Mouse (Mus musculus) liver, embryonic 13.5 days (tissue): Measurements from ENCODE around the gene Gba. TPM values are rescaled to one million over a fixed set of nuclear protein-coding genes. Genes with fewer than 3 reads are reported as not detected.
A peak's percentile ranks its signal among the peaks of the same experiment; 100 is the strongest.

ENCODE experiments used
- ATAC-seq: fragments of 200-750 bp; cut with Nextera tagmentation; 2 replicates; pipeline ENCODE4 v1.8.0; 2017; ENCODE audit warnings: low read depth, mild to moderate bottlenecking, moderate number of reproducible peaks, moderate library complexity
- DNase-seq: peaks from one replicate; pipeline ENCODE4 v3.0.0; 2022
- H3K27ac ChIP-seq: fragments of 300-500 bp; sonication (generic); 2 replicates; pipeline ENCODE4 v1.5.1; 2015; ENCODE audit warnings: moderate library complexity, mild to moderate bottlenecking, inconsistent platforms
- H3K27me3 ChIP-seq: fragments of 300-500 bp; sonication (generic); 2 replicates; pipeline ENCODE4 v1.6.1; 2015; ENCODE audit warnings: mild to moderate bottlenecking, inconsistent platforms
- H3K36me3 ChIP-seq: fragments of 300-500 bp; sonication (generic); 2 replicates; pipeline ENCODE4 v1.6.1; 2015; ENCODE audit warnings: mild to moderate bottlenecking, inconsistent platforms
- H3K4me1 ChIP-seq: fragments of 300-500 bp; sonication (generic); replicated peaks from 2 replicates; pipeline ENCODE4 v1.6.1; 2015; ENCODE audit warnings: inconsistent platforms
- H3K4me2 ChIP-seq: fragments of 300-500 bp; sonication (generic); 2 replicates; pipeline ENCODE4 v1.6.1; 2015; ENCODE audit warnings: inconsistent platforms, mild to moderate bottlenecking, moderate library complexity
- H3K4me3 ChIP-seq: fragments of 300-500 bp; sonication (generic); replicated peaks from 2 replicates; pipeline ENCODE4 v1.5.1; 2015; ENCODE audit warnings: mild to moderate bottlenecking, inconsistent platforms
- H3K9ac ChIP-seq: fragments of 300-500 bp; sonication (generic); 2 replicates; pipeline ENCODE4 v1.6.1; 2015; ENCODE audit warnings: mild to moderate bottlenecking, inconsistent platforms
- H3K9me3 ChIP-seq: fragments of 300-500 bp; sonication (generic); replicated peaks from 2 replicates; pipeline ENCODE4 v1.6.1; 2016; ENCODE audit warnings: inconsistent platforms
- WGBS: fragments of 180-500 bp; shearing (Covaris S2); methylation state at CpG from one replicate; pipeline ENCODE4 v1.1.7; 2015; ENCODE audit not compliant: insufficient replicate concordance; 5-methylcytosine and 5-hydroxymethylcytosine counted together
- polyA plus RNA-seq: library from polyadenylated mRNA; unstranded; fragments of >200 nt; fragmentation: Nextera tagmentation; extraction: Ambion mirVana; gene quantifications from 2 replicates; pipeline ENCODE4 v1.2.1, GENCODE M21; 2015

The Gba gene
- polyA plus RNA-seq, 1 experiment from 2014 or later: 21.7 TPM

DNA sequence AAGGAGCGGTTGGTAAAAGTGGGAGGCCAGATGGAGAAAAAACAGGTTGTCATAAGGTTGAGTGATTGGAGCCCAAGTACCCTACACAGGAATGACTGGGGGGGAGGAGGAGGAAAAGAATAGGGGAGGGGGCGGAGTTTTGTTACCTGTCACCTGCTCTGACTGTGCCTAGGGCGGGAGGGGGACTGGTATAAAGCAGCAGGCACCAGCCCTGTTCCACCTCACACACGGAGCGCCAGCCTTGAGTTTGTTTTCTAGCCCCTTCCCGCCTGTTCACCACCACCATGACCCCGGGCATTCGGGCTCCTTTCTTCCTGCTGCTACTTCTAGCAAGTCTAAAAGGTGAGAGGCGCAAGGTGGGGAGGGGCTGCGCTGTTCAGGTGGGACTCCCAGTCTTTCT, 26.1 kb downstream of the Gba start, which contains the start of gene Muc1:
Gene Muc1, plus strand, starts transcription at position 222 of the 400 bp plus-strand sequence.
- Histone ChIP-seq H3K9me3 (no peaks in the 10 kb centered on the region), H3K36me3 (no peaks in the 10 kb centered on the region), H3K4me1 (peaks cover 32% of the 10 kb centered on the region), H3K27ac (no peak within 1 kb of the TSS), H3K4me3 (peak within 1 kb of the TSS; percentile 51), H3K27me3 (peaks cover 81% of the 10 kb centered on the region), H3K4me2 (peak within 1 kb of the TSS; percentile 61), H3K9ac (0 out of 2 replicates have a peak within 1 kb of the TSS, but pooled peaks have one; percentile 26)
- WGBS: 36% methylated on average over 10 of the region's 10 CpGs
- ATAC-seq: no peak
- DNase-seq: no peak

DNA sequence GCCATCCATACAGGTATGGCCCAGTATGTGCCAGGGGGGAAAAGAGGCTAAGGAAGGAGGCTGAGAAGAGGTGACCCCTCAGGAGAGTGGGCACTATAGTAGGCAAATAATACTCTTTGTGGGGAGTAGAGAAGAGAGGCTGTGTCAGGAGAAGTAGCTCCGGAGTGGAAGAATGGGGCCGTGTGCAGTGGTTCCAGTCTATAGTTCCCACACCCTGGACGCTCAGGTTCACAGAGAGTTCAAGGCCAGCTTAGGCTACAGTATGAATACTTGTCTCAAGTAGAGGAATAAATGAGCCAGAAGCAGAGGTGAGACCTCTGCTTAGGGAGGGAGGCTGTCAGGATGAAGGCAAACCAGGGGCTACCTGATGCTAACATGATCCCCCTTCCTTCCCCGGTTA, 26.5 kb downstream of the Gba start:
- H3K27me3 ChIP-seq: peaks cover 77% of the 10 kb centered on the region
- H3K9me3 ChIP-seq: no peaks in the 10 kb centered on the region
- H3K36me3 ChIP-seq: no peaks in the 10 kb centered on the region
- no peak overlapping the region for H3K4me2 ChIP-seq
- no peak overlapping the region for H3K4me3 ChIP-seq
- H3K9ac ChIP-seq: no peak overlapping the region
- WGBS: 74% methylated on average over 4 of the region's 4 CpGs
- H3K27ac ChIP-seq: no peak overlapping the region
- DNase-seq: no peak
- H3K4me1 ChIP-seq: peaks cover 33% of the 10 kb centered on the region
- ATAC-seq: no peak

DNA sequence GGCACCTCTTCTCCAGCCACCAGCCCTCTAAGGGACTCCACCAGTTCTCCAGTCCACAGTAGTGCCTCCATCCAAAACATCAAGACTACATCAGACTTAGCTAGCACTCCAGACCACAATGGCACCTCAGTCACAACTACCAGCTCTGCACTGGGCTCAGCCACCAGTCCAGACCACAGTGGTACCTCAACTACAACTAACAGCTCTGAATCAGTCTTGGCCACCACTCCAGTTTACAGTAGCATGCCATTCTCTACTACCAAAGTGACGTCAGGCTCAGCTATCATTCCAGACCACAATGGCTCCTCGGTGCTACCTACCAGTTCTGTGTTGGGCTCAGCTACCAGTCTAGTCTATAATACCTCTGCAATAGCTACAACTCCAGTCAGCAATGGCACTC, 27.8 kb downstream of the Gba start:
- 48% methylated on average over 2 of the region's 2 CpGs for WGBS
- no peak for DNase-seq
- H3K27ac ChIP-seq: no peak overlapping the region
- H3K4me3 ChIP-seq: no peak overlapping the region
- H3K4me1 ChIP-seq: peaks cover 33% of the 10 kb centered on the region
- H3K9me3 ChIP-seq: no peaks in the 10 kb centered on the region
- H3K9ac ChIP-seq: no peak overlapping the region
- no peaks in the 10 kb centered on the region for H3K36me3 ChIP-seq
- peaks cover 68% of the 10 kb centered on the region for H3K27me3 ChIP-seq
- ATAC-seq: no peak
- H3K4me2 ChIP-seq: no peak overlapping the region

DNA sequence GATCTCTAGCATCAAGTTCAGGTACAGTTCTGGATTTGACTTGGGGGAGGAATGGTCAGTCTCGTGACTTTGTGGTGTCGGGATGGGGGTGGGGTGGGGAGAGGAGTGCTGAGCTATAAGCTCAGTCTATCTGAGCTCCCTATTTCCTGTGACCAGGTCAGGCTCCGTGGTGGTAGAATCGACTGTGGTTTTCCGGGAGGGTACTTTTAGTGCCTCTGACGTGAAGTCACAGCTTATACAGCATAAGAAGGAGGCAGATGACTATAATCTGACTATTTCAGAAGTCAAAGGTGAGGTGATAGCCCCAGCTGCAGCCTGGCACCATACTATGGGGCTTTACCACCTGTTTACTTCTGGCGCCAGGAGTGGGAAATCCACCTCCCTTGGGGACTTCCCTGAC, 28.6 kb downstream of the Gba start:
- no peaks in the 10 kb centered on the region for H3K36me3 ChIP-seq
- no peak overlapping the region for H3K27ac ChIP-seq
- peaks cover 68% of the 10 kb centered on the region for H3K27me3 ChIP-seq
- DNase-seq (no peak), ATAC-seq (no peak)
- no peak overlapping the region for H3K4me3 ChIP-seq
- no peaks in the 10 kb centered on the region for H3K9me3 ChIP-seq
- H3K4me2 ChIP-seq: no peak overlapping the region
- peaks cover 33% of the 10 kb centered on the region for H3K4me1 ChIP-seq
- no peak overlapping the region for H3K9ac ChIP-seq
- 22% methylated on average over 7 of the region's 7 CpGs for WGBS

DNA sequence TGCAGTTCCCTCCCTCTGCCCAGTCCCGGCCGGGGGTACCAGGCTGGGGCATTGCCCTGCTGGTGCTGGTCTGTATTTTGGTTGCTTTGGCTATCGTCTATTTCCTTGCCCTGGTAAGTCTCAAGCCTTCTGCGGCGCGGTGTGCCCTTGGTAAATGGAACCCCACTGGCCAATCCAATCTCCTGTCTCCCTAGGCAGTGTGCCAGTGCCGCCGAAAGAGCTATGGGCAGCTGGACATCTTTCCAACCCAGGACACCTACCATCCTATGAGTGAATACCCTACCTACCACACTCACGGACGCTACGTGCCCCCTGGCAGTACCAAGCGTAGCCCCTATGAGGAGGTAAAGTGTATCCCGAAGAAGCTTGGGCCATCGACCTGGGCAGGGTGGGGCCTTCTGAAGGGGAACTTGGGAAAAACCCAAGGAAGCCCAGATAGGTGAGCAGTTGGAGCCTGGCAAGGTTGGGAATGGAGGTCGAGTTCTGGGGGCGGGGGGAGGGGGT, 29.1 kb downstream of the Gba start:
- no peak overlapping the region for H3K4me2 ChIP-seq
- no peak overlapping the region for H3K27ac ChIP-seq
- DNase-seq (no peak), ATAC-seq (no peak)
- no peak overlapping the region for H3K9ac ChIP-seq
- no peak overlapping the region for H3K4me3 ChIP-seq
- H3K4me1 ChIP-seq: peaks cover 28% of the 10 kb centered on the region
- H3K9me3 ChIP-seq: no peaks in the 10 kb centered on the region
- no peaks in the 10 kb centered on the region for H3K36me3 ChIP-seq
- 64% methylated on average over 16 of the region's 16 CpGs for WGBS
- peaks cover 66% of the 10 kb centered on the region for H3K27me3 ChIP-seq

DNA sequence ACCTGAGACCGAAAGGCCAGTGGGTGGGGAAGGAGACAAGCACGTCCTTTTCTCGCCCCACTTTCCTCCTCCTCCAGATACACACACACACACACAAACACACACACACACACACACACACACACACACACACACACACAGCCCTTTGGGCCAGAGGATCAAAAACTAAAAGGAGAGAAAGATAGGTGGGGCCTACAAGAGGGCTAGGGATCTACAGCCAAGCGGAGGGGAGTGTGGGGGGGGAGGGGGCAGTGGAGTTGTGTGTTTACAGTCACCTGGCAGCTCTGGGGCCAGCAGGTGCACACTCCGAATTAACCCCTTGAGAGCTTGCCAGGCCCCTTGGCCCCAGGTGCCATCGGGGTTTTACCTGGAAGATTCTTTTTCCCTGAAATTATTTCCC, 29.9 kb downstream of the Gba start:
- H3K4me1 ChIP-seq: peaks cover 20% of the 10 kb centered on the region
- H3K27ac ChIP-seq: no peak overlapping the region
- H3K4me3 ChIP-seq: no peak overlapping the region
- no peaks in the 10 kb centered on the region for H3K9me3 ChIP-seq
- DNase-seq (no peak), ATAC-seq (no peak)
- H3K27me3 ChIP-seq: peaks cover 61% of the 10 kb centered on the region
- WGBS: 61% methylated on average over 3 of the region's 6 CpGs
- H3K4me2 ChIP-seq: no peak overlapping the region
- H3K36me3 ChIP-seq: no peaks in the 10 kb centered on the region
- no peak overlapping the region for H3K9ac ChIP-seq

DNA sequence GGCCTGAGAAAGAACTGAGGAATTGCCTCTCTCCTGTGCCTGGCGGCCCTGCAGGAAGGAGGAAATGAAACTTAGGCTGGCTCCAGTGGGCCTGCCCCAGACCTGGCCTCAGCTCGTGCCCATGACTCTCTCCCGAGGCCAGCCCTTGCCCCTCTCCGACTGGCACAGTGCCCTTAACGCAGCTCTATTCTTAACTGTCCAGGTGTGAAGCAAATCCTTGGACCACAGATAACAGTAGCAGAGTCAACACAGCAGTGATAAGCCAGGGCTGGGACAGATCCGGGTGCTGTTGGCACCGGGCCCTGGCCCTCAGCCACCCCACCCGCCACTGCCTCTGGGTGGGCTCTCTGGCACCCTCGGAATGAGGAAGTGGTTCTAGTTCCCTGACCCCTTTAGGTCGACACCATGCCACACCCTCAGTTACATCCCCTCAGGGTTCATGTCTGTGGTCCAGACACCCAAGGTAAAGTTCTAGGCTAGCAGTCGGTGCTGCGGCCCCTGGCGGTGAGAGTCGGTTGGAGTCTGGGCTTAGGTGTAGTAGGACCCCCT, 30.9 kb downstream of the Gba start:
- ATAC-seq: no peak

DNA sequence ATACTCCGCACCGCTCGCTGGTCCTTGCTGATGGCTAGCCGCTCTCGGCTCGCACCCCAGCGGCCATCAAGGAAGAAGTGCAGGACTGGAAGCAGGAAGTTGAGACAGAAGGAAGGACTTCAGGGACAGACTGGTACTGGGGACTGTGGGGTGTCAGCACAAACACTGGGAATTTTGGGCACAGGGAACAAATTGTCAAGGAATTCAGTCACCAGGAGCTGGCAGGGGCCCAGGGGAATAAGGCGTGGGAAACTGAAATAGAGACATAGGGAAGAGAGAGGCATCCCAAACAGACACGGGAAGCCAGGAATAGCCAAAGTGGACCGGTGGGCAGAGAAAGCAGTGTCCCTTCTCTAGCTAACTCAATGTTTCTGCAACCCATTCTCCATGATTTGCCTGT, 33.8 kb downstream of the Gba start:
- Histone ChIP-seq H3K4me3 (no peak overlapping the region), H3K27me3 (peaks cover 43% of the 10 kb centered on the region), H3K27ac (no peak overlapping the region), H3K36me3 (no peaks in the 10 kb centered on the region), H3K9ac (no peak overlapping the region), H3K9me3 (no peaks in the 10 kb centered on the region), H3K4me1 (peaks cover 6% of the 10 kb centered on the region; the same call in 1 of the 2 replicates), H3K4me2 (no peak overlapping the region)
- DNase-seq (no peak), ATAC-seq (no peak)
- WGBS: 83% methylated on average over 10 of the region's 10 CpGs

More for the DNA sequence above, 30.9 kb downstream of the Gba start:
- Histone ChIP-seq H3K9me3 (no peaks in the 10 kb centered on the region), H3K4me2 (no peak overlapping the region), H3K9ac (no peak overlapping the region), H3K4me1 (peaks cover 12% of the 10 kb centered on the region), H3K4me3 (no peak overlapping the region), H3K36me3 (no peaks in the 10 kb centered on the region), H3K27ac (no peak overlapping the region), H3K27me3 (peaks cover 63% of the 10 kb centered on the region)
- DNase-seq: no peak
- WGBS: 44% methylated on average over 14 of the region's 14 CpGs

DNA sequence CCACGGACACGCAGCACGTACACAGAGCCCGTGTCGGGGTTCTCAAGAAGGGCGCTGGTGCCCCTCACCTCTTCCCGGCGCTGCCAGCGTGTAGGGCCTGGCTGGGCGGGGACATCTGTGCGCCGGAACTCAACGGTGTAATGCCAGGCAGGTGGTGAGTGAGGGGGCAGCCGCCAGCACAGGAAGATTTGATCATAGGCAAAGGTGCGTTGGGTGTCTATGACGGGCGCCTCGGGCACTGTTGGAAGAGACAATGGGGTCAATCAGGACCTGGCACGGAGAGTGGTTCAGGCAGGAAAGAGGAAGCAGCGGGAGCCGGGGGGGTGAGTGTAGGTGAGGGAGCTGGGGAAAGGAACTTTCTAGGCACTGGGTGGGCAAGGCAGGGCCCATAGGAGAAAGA, 35.0 kb downstream of the Gba start:
- DNase-seq (no peak), ATAC-seq (no peak)
- Histone ChIP-seq H3K27ac (no peak overlapping the region), H3K36me3 (no peaks in the 10 kb centered on the region), H3K4me1 (peaks cover 7% of the 10 kb centered on the region; the same call in 1 of the 2 replicates), H3K27me3 (peaks cover 36% of the 10 kb centered on the region), H3K9me3 (no peaks in the 10 kb centered on the region), H3K9ac (no peak overlapping the region), H3K4me2 (no peak overlapping the region), H3K4me3 (no peak overlapping the region)
- WGBS: 86% methylated on average over 21 of the region's 21 CpGs

DNA sequence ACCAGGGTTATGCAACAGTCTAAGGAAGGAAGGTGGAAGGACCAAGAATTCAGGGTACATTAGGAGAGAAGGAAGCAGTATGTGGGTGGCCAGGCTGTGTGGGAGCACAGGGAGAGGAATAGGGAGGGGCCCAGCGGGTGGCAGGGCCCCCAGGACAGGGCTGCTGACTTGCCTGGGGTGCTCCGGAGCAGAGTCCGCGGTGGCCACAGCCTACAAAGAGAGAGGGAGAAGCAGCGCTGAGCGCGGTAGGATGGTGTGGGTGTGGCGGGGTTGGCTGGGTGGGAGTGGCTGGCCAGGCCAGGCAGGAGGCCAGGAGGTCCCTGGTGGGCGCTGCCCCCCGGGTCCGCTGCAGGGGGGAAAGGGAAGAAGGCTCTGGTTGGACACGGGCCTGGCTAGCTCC, 35.8 kb downstream of the Gba start:
- H3K4me1 ChIP-seq: peaks cover 12% of the 10 kb centered on the region
- DNase-seq (no peak), ATAC-seq (no peak; the same call in 1 of the 2 replicates)
- no peak overlapping the region for H3K4me2 ChIP-seq
- no peak overlapping the region for H3K27ac ChIP-seq
- H3K4me3 ChIP-seq: no peak overlapping the region
- H3K27me3 ChIP-seq: peaks cover 39% of the 10 kb centered on the region
- H3K9me3 ChIP-seq: no peaks in the 10 kb centered on the region
- 65% methylated on average over 12 of the region's 12 CpGs for WGBS
- H3K36me3 ChIP-seq: no peaks in the 10 kb centered on the region
- no peak overlapping the region for H3K9ac ChIP-seq

DNA sequence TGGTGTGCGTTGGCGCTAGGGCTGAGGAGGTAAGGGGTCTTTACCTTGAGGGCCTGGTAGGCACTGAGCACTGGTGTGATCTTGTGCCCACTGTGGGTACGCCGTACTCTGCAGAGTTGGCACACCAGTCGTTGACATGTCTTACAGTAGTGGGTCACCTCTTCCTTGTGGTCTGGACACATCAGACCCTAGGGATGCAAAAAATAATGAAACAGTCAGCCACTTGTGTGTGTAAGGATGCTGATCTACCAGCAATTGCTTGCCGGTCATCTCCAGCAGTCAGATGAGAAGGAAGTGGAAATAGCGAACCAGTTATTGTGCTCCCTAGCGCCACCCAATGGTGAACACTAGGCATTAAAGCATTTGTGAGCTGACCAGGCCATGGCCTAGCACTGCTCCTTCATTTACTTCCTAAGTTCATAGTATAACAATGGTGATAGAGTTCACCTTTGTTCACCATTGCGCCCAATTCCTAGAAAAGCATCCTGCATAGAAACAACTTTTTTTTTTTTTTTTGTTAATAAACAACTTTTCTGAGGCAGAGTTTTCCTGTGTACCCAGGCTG, 39.7 kb downstream of the Gba start:
- H3K36me3 ChIP-seq: no peaks in the 10 kb centered on the region
- DNase-seq (peak; percentile 29), ATAC-seq (no peak)
- H3K4me2 ChIP-seq: no peak overlapping the region
- H3K9ac ChIP-seq: no peak overlapping the region
- H3K9me3 ChIP-seq: no peaks in the 10 kb centered on the region
- H3K27me3 ChIP-seq: peaks cover 49% of the 10 kb centered on the region
- 59% methylated on average over 9 of the region's 9 CpGs for WGBS
- peaks cover 43% of the 10 kb centered on the region for H3K4me1 ChIP-seq
- H3K27ac ChIP-seq: no peak overlapping the region
- no peak overlapping the region for H3K4me3 ChIP-seq

DNA sequence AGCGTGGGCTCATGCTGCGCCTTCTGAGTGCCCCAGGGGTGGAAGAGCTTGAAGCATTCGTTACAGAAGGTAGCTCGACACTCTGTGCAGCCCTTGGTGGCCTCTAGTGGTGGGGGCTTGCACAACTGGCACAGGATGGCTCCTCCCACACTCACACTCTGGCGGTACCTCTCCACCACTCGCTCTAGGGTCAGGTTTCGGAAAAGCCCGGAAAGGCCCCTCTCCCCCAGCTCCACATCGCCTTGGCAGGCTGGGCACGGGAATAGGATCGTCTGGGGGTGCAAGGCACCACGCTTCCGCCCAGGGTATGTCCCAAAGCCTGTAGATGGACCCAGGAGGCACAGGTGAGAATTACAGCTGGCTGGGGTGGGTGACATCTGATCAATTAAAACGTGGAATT, 40.9 kb downstream of the Gba start:
- peak; percentile 9; the same call in 1 of the 2 replicates for ATAC-seq
- peak; percentile 32 for DNase-seq
- WGBS: 17% methylated on average over 14 of the region's 14 CpGs

More for the DNA sequence above, 40.9 kb downstream of the Gba start:
- 0 out of 2 replicates have a peak, but pooled peaks cover 1% of the 10 kb centered on the region for H3K36me3 ChIP-seq
- no peak overlapping the region for H3K4me2 ChIP-seq
- H3K27me3 ChIP-seq: peaks cover 38% of the 10 kb centered on the region
- H3K4me1 ChIP-seq: peaks cover 54% of the 10 kb centered on the region
- no peak overlapping the region for H3K27ac ChIP-seq
- no peak overlapping the region for H3K9ac ChIP-seq
- H3K4me3 ChIP-seq: no peak overlapping the region
- no peaks in the 10 kb centered on the region for H3K9me3 ChIP-seq
